Mouse (Mus musculus) gastrocnemius, postnatal 25 days (tissue): Measurements from ENCODE around the gene Strip2. TPM values are rescaled to one million over a fixed set of nuclear protein-coding genes. Genes with fewer than 3 reads are reported as not detected.

ENCODE experiments used
- DNase-seq: peaks from one replicate; pipeline ENCODE4 v3.0.0; 2022
- total RNA-seq, 2 experiments: library from RNA; stranded (reverse); gene quantifications; 1 replicate in 1 of 2; 2 replicates in 1 of 2; pipeline ENCODE4 v1.2.3; 2021

Gene Strip2
- total RNA-seq, 2 experiments from 2014 or later: 0.94 to 1.00 TPM

GRCm38 (mm10) chr6:29930087-29930486 lies 13.3 kb downstream of the Strip2 start:
- DNase-seq: no peak

- DNase-seq: no peak
Observed at GRCm38 (mm10) chr6:29930665-29931064, 13.9 kb downstream of the Strip2 start.

- DNase-seq: no peak
Observed at GRCm38 (mm10) chr6:29931181-29931580, 14.4 kb downstream of the Strip2 start.

GRCm38 (mm10) chr6:29935741-29936140 lies 18.9 kb downstream of the Strip2 start:
- peak; percentile 42 for DNase-seq

- DNase-seq: no peak
Observed at GRCm38 (mm10) chr6:29940428-29940827, 23.6 kb downstream of the Strip2 start.

- peak; percentile 32 for DNase-seq
Observed at GRCm38 (mm10) chr6:29941036-29941435, 24.2 kb downstream of the Strip2 start.

- DNase-seq: no peak
Observed at GRCm38 (mm10) chr6:29944465-29944864, 27.7 kb downstream of the Strip2 start.

GRCm38 (mm10) chr6:29946568-29946967 lies 29.8 kb downstream of the Strip2 start:
- no peak for DNase-seq

GRCm38 (mm10) chr6:29947823-29948222 lies 31.0 kb downstream of the Strip2 start:
- DNase-seq: no peak

- DNase-seq: no peak
Observed at GRCm38 (mm10) chr6:29956749-29957148, 39.9 kb downstream of the Strip2 start.

GRCm38 (mm10) chr6:29958669-29959068 lies 41.9 kb downstream of the Strip2 start:
- no peak for DNase-seq

- DNase-seq: no peak
Observed at GRCm38 (mm10) chr6:29961081-29961480, 44.3 kb downstream of the Strip2 start.

- no peak for DNase-seq
Observed at GRCm38 (mm10) chr6:29967917-29968316, 51.1 kb downstream of the Strip2 start.

GRCm38 (mm10) chr6:29973341-29973740 lies 56.5 kb downstream of the Strip2 start:
- DNase-seq: no peak

- no peak for DNase-seq
Observed at GRCm38 (mm10) chr6:29974836-29975235, 58.0 kb downstream of the Strip2 start.

GRCm38 (mm10) chr6:29980461-29980860 lies 63.6 kb downstream of the Strip2 start:
- no peak for DNase-seq

GRCm38 (mm10) chr6:29981797-29982196 lies 65.0 kb downstream of the Strip2 start:
- no peak for DNase-seq

- DNase-seq: peak; percentile 86
Observed at GRCm38 (mm10) chr6:29985058-29985498, 68.3 kb downstream of the Strip2 start.

GRCm38 (mm10) chr6:29985504-29985903 lies 68.7 kb downstream of the Strip2 start:
- DNase-seq: no peak

- DNase-seq: no peak
Observed at GRCm38 (mm10) chr6:29985986-29986385, 69.2 kb downstream of the Strip2 start.

GRCm38 (mm10) chr6:29987246-29987645 lies 70.4 kb downstream of the Strip2 start:
- DNase-seq: no peak

GRCm38 (mm10) chr6:29998140-29998539 lies 81.3 kb downstream of the Strip2 start:
- no peak for DNase-seq

GRCm38 (mm10) chr6:29998771-29999170 lies 82.0 kb downstream of the Strip2 start:
- DNase-seq: no peak

- DNase-seq: no peak
Observed at GRCm38 (mm10) chr6:30002628-30003027, 85.8 kb downstream of the Strip2 start.

GRCm38 (mm10) chr6:30005851-30006250 lies 89.0 kb downstream of the Strip2 start:
- no peak for DNase-seq
